Mouse (Mus musculus) heart, adult 9 months (tissue): Measurements from ENCODE around the gene 1810037I17Rik.

Experiments used
- DNase-seq, 2 experiments: peaks; one replicate each; pipeline ENCODE4 v3.0.0; 2022; ENCODE audit warnings: low spot score in 2 of 2

The 1810037I17Rik gene

GRCm38 (mm10) chr3:122924009-122924914 lies at the start of gene 1810037I17Rik:
Gene 1810037I17Rik (plus strand): TSS chr3:122924203.
- DNase-seq = peak; percentile 95 to 96

GRCm38 (mm10) chr3:122876870-122877269 lies 47.1 kb upstream of the 1810037I17Rik start:
- no peak for DNase-seq

- DNase-seq = no peak
Observed at GRCm38 (mm10) chr3:122877543-122877942, 46.5 kb upstream of the 1810037I17Rik start.

GRCm38 (mm10) chr3:122878705-122879315 lies 45.2 kb upstream of the 1810037I17Rik start:
- DNase-seq = no peak

DNA sequence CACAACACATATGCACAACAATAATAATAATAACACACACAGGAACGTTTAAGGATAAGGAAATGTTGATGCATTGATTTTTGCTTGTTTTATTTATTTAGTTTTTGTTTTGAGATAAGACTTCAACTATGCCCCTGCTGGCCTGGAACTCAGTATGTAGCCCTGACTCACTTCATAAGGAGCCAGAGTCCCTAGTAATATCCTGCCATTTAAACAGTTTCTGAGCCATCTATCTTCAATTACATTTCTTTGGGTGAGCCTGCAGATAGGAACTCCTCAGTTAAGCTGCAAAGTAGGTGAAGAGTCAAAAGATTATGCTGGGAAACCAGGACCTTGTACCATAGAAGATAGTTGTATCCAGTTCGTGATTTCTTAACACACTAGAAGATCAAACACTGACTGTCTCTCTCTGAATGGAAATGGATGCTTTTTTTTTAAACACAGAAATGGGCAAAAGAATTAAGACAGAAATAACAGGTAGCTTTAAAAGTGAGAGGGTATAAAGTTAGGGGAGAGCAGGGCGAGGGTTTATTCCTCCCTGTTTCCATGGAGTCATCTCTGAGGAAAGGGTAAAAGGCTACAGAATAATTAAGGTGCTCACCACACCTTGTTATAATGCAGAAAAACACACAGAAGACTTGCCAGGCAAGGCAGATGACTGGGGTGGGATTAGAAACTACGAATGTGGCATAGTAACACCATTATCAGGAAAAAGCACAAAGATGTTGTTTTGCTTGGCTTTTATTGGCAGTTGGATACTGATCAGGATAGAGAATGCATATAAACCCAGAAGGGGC lies 36.3 kb upstream of the 1810037I17Rik start:
- DNase-seq = no peak

DNA sequence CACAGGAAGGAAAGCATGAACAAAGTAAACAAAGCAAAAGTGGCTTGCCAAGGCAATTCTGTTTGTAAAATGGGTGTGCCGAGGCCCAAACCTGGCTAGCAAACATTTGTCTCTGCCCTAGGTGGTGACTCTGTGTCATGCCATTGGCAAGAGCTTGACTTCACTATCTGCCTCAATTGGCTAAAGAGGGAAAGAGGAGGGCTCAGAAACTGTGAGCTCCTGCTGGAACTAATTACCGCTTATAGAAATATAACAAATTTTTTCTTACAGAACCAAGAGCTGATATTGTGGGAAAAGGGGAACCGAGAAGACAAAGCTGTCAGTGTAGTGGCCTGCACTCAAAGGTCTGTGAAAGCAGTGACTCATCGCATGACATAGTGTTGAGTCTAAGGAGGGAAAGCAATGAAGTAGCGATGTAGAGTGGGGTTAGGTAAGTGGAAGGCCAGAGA lies 35.6 kb upstream of the 1810037I17Rik start:
- no peak for DNase-seq

DNA sequence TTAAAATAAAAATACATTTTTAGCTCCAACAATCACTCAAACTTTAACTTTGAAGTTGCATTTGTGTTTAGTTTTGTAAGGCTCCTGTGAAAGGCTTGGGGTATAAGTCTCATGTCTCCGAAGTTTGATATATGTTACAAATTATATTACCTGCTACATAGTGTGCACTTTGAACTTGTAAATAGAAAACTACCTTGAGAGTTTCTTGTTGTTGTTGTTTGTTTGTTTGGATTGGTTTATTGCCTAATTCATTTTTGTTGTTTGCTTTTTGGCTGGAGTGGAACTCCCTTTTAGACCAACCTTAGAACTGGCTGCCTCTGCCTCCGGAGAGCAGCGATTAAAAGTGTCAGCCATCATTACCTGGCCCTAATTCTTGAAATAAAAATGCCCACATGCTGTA lies 29.2 kb upstream of the 1810037I17Rik start, which contains the start of gene Fabp2:
Gene Fabp2, plus strand, starts transcription at position 301 of the 400 bp plus-strand sequence.
- DNase-seq = no peak

DNA sequence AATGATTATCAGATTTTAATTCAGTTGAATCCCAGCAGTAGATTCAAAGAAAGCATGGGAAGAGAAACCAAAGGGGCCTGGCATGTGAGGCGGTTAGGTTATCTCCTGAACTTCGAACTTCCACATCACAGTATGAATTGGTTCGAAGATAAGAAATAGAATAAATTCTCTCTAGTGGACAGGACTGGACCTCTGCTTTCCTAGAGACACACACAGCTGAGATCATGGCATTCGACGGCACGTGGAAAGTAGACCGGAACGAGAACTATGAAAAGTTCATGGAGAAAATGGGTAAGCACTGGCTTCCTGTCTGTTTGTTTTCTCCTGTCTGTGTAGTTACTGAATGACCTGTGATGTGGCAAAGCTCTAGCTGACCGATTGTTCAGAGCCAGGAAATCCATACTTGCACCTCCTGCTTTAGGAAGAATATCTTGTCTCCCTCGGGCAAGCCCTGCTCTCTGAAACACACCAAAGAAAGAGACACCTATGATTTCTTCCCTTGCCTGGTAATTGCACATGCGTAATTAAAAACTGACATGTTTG lies 28.7 kb upstream of the 1810037I17Rik start:
- no peak for DNase-seq

DNA sequence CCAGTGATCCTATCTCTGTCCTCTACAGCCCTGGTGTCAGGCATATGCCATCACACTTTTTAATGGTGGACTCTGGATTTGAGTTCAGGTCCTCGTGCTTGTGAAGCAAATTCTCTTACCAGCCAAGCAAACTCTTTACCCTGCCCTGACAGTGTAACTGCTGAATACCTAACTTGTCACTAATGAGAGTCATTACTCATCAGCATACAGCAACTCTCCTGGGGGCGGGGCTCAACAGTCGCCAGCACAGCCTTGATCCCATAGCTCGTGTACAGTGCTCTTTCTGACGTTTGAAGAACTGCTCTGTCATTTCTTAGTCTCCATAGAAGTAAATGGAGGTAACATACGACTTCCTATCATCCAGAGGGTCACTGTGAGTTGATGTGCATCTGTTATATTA lies 25.7 kb upstream of the 1810037I17Rik start:
- DNase-seq = no peak

DNA sequence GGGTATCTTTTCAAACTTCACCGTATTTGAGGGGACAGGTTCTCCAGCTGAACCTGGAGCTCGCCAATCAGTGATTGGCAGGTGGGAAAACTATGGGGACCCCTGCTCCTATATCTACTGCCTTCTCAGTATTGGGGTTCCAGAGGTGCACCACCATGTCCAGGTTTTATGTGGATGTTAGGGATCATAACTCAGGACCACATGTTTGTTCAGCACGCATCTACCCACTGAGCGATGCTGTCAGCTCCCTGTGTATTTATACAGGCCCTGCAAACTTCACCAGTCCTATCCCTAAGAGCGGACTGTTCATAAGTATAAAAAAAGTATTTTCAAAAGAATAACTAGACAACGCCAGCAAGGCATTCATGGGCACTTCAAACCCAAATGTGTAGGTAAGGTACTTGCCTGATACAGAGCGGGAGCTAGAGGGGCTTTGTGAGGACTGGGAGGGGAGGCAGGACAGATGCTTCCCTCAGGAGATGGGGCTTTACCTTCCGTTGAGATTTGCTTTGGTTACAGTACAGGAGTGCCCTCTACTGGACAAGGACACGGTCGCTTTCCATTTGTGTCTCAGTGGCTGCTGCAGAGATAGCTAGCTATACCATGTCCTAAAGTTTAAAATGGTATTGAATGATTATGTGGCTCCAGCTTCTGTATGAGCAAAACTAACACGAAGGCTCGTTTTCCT lies 20.1 kb upstream of the 1810037I17Rik start:
- DNase-seq = no peak

- no peak for DNase-seq
Observed at GRCm38 (mm10) chr3:122907841-122908240, 16.2 kb upstream of the 1810037I17Rik start.

GRCm38 (mm10) chr3:122915493-122915892 lies 8.5 kb upstream of the 1810037I17Rik start:
- DNase-seq = no peak

GRCm38 (mm10) chr3:122916191-122916680 lies 7.8 kb upstream of the 1810037I17Rik start:
- DNase-seq = no peak

DNA sequence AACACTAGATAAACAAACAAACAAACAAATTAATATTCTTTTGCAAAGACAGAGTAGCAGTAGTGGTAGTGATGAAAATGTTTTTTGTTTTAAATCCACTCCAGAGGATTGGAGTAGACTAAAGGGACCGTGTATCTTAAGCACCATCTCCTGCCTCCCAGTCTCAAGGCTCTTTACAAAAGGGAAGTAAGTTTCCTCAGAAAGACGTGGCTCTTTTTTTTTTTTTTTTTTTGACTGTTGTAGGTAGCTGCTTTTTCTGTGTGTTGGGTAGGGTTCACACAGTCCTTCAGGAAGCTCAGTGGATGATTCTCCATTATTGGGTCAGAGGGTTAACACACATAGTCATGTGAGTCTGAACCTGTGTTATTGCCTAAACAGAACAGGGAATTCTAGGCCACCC lies 5.3 kb upstream of the 1810037I17Rik start:
- DNase-seq = no peak

DNA sequence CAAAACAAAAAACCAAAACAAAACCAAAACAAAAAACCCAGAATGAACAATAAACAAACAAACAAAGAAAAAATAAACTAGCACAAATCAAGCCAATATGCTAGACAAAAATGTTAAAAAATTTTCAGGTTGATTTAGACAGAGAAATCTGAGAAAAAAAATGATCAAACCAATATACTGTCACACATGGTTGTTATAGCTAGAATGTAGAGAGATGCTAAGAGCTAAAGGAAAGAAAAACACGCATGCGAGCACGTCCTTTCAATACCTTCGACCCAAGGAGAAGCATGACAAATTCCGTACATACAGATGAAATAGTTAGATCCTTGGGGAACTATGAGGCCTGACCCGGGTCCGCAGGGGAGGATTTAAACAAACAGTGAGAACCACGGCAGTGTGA lies 4.7 kb upstream of the 1810037I17Rik start, which contains the start of gene Gm10959:
Gene Gm10959, minus strand, starts transcription at position 101 of the 400 bp plus-strand sequence.
- no peak for DNase-seq

- no peak for DNase-seq
Observed at GRCm38 (mm10) chr3:122920572-122921435, 3.2 kb upstream of the 1810037I17Rik start.

GRCm38 (mm10) chr3:122921676-122922527 lies 2.1 kb upstream of the 1810037I17Rik start:
- DNase-seq = no peak

DNA sequence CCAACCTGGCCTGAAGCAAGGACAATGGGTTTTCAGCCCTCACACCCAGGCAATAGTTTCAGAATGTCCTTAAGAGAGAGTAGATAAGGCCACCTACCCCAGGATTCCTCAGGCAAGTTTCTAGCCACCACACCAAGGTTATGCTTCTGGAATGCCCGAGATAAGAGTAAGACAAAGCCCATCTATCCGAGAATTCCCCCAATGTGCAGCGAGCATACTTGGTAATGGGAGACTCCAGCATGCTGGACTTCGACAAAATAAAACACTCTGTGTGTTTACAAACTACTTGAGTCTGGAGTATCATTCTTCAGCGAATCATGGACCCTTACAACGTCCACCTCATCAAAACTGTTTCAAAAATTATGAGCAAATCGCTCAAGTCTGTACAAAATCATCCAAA lies 856 bp upstream of the 1810037I17Rik start:
- DNase-seq = no peak

GRCm38 (mm10) chr3:122929723-122930122 lies 5.7 kb downstream of the 1810037I17Rik start:
- no peak for DNase-seq
